ENCODE assay signal across 15 mouse cellular contexts in the genomic region with DNA sequence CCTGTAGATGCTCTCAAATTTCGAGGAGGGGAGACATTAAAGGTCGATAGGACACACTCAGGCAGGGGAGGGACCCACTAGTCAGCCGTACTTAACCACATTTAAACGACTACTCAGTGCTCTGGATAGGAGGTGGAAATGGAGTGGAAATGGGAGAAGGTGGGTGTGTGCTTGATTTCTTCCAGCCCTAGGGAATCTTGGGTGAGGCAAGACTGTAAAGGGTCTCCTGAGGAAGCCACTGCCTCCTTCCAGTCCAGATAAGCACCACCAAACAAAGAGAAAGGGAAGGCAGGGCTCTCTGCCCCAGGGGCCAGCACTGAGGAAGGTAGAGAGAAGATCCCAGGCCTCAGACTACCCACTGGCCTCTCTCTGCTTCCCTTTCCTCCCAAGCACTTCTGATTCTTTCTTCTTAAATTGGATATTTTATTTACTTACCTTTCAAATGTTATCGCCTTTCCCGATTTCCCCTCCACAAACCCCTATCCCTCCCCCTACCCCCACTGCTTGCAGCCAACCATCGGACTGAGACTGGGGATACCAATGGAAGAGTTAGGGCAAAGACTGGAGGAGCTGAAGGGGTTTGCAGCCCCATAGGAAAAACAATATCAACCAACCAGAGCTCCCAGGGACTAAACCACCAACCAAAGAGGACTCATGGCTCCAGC.
DNase-seq lines count a peak whose midpoint lies in the region; ATAC-seq lines count a peak whose summit lies in the region.
"Had no signal": no experiment of that assay in that cellular context is flagged by ENCODE, and none has a peak within 500 bp of the region (broad histone marks: within the 10 kb centered on the region; RNA-seq: fewer than 3 reads in every experiment).

No protein-coding gene starts in this region.

- no peak overlapping the region for H3K4me2 ChIP-seq in forebrain, embryonic 11.5 days (ENCODE audit: low read depth, low read length, severe bottlenecking)
- no peak overlapping the region for H3K4me2 ChIP-seq in forebrain, embryonic 15.5 days (replicated peaks)
- H3K4me2 ChIP-seq in kidney, embryonic 15.5 days: no peak overlapping the region
- no peak overlapping the region for H3K4me2 ChIP-seq in embryonic facial prominence, embryonic 12.5 days (replicated peaks)
- no peak overlapping the region for H3K4me2 ChIP-seq in stomach, embryonic 14.5 days (replicated peaks; ENCODE audit: low read depth, low read length)
- no peak overlapping the region for H3K4me2 ChIP-seq in midbrain, embryonic 11.5 days
- H3K4me2 ChIP-seq: liver, embryonic 15.5 days had no signal

- H3K27ac ChIP-seq in forebrain, embryonic 11.5 days (ENCODE audit: low read depth, low read length): no peak overlapping the region
- no peak overlapping the region for H3K27ac ChIP-seq in forebrain, embryonic 15.5 days (replicated peaks)
- peak overlapping the region; percentile 54 for H3K27ac ChIP-seq in kidney, embryonic 15.5 days
- 0 out of 2 replicates have a peak overlapping the region, but pooled peaks have one; percentile 14 for H3K27ac ChIP-seq in embryonic facial prominence, embryonic 12.5 days
- H3K27ac ChIP-seq in stomach, embryonic 14.5 days (ENCODE audit: low read length): peak overlapping the region; percentile 70
- H3K27ac ChIP-seq in midbrain, embryonic 11.5 days (ENCODE audit: low read depth, low read length): no peak overlapping the region; the same call in 1 of the 2 replicates
- H3K27ac ChIP-seq: liver, embryonic 15.5 days had no signal

- DNase-seq in forebrain, embryonic 11.5 days (ENCODE audit: low spot score): peak; percentile 43
- no peak for DNase-seq in kidney, postnatal 10 days
- DNase-seq in layer of hippocampus, adult 9-11 months: no peak
- no peak for DNase-seq in midbrain, embryonic 11.5 days (ENCODE audit: low spot score, missing footprints)
- DNase-seq: adrenal gland, adult 8-10 months; cerebellum, adult 8-10 months; right cerebral cortex, postnatal 14 days; thymus, postnatal 14 days had no signal

- peaks cover 9% of the 10 kb centered on the region for H3K4me1 ChIP-seq in forebrain, embryonic 11.5 days (replicated peaks; ENCODE audit: control insufficient read depth, insufficient read depth, low read length)
- peaks cover 24% of the 10 kb centered on the region for H3K4me1 ChIP-seq in forebrain, embryonic 15.5 days
- peaks cover 57% of the 10 kb centered on the region for H3K4me1 ChIP-seq in kidney, embryonic 15.5 days
- H3K4me1 ChIP-seq in embryonic facial prominence, embryonic 12.5 days: peaks cover 56% of the 10 kb centered on the region
- peaks cover 58% of the 10 kb centered on the region for H3K4me1 ChIP-seq in stomach, embryonic 14.5 days (ENCODE audit: control insufficient read depth, insufficient read depth, low read length)
- peaks cover 20% of the 10 kb centered on the region for H3K4me1 ChIP-seq in midbrain, embryonic 11.5 days (ENCODE audit: control insufficient read depth, insufficient read depth, low read length)

- H3K9me3 ChIP-seq in forebrain, embryonic 11.5 days (ENCODE audit: control insufficient read depth, low read length): no peaks in the 10 kb centered on the region
- H3K9me3 ChIP-seq in forebrain, embryonic 15.5 days: no peaks in the 10 kb centered on the region
- no peaks in the 10 kb centered on the region for H3K9me3 ChIP-seq in kidney, embryonic 15.5 days (replicated peaks)
- no peaks in the 10 kb centered on the region for H3K9me3 ChIP-seq in embryonic facial prominence, embryonic 12.5 days
- no peaks in the 10 kb centered on the region for H3K9me3 ChIP-seq in stomach, embryonic 14.5 days (ENCODE audit: control insufficient read depth, low read depth, low read length)
- H3K9me3 ChIP-seq in midbrain, embryonic 11.5 days (ENCODE audit: control insufficient read depth, low read length): no peaks in the 10 kb centered on the region
- H3K9me3 ChIP-seq: liver, embryonic 15.5 days had no signal

- no peaks in the 10 kb centered on the region for H3K27me3 ChIP-seq in forebrain, embryonic 11.5 days (ENCODE audit: control insufficient read depth, insufficient read depth, low read length)
- H3K27me3 ChIP-seq in forebrain, embryonic 15.5 days: no peaks in the 10 kb centered on the region
- H3K27me3 ChIP-seq in kidney, embryonic 15.5 days: no peaks in the 10 kb centered on the region
- no peaks in the 10 kb centered on the region for H3K27me3 ChIP-seq in embryonic facial prominence, embryonic 12.5 days
- no peaks in the 10 kb centered on the region for H3K27me3 ChIP-seq in stomach, embryonic 14.5 days (ENCODE audit: control insufficient read depth, insufficient read depth, low read length)
- no peaks in the 10 kb centered on the region for H3K27me3 ChIP-seq in midbrain, embryonic 11.5 days (ENCODE audit: control insufficient read depth, insufficient read depth, low read length)
- H3K27me3 ChIP-seq: liver, embryonic 15.5 days had no signal

- no peak for ATAC-seq in forebrain, embryonic 11.5 days (replicated peaks; ENCODE audit: low FRiP score)
- ATAC-seq in forebrain, embryonic 15.5 days (replicated peaks): no peak
- no peak for ATAC-seq in kidney, embryonic 15.5 days (replicated peaks; ENCODE audit: low FRiP score)
- no peak for ATAC-seq in embryonic facial prominence, embryonic 12.5 days (ENCODE audit: insufficient number of reproducible peaks, insufficient read depth, low FRiP score, low TSS enrichment)
- no peak for ATAC-seq in stomach, embryonic 14.5 days (ENCODE audit: insufficient number of reproducible peaks, insufficient read depth, low FRiP score, low read depth)
- ATAC-seq in midbrain, embryonic 11.5 days (ENCODE audit: low FRiP score): no peak
- ATAC-seq: hindbrain, postnatal 0 days had no signal

- H3K4me3 ChIP-seq in forebrain, embryonic 11.5 days (ENCODE audit: low read depth, low read length): no peak overlapping the region
- no peak overlapping the region for H3K4me3 ChIP-seq in forebrain, embryonic 15.5 days
- H3K4me3 ChIP-seq in kidney, embryonic 15.5 days (replicated peaks): no peak overlapping the region
- no peak overlapping the region for H3K4me3 ChIP-seq in embryonic facial prominence, embryonic 12.5 days
- H3K4me3 ChIP-seq in stomach, embryonic 14.5 days (ENCODE audit: low read depth, low read length): no peak overlapping the region
- no peak overlapping the region for H3K4me3 ChIP-seq in midbrain, embryonic 11.5 days (ENCODE audit: low read depth, low read length)
- H3K4me3 ChIP-seq: heart, adult 2 months; liver, embryonic 15.5 days had no signal

- no peak overlapping the region for H3K9ac ChIP-seq in forebrain, embryonic 11.5 days (ENCODE audit: low read length)
- no peak overlapping the region for H3K9ac ChIP-seq in forebrain, embryonic 15.5 days (replicated peaks)
- H3K9ac ChIP-seq in kidney, embryonic 15.5 days: no peak overlapping the region
- no peak overlapping the region for H3K9ac ChIP-seq in embryonic facial prominence, embryonic 12.5 days
- H3K9ac ChIP-seq in stomach, embryonic 14.5 days (replicated peaks; ENCODE audit: low read depth, low read length): no peak overlapping the region
- no peak overlapping the region for H3K9ac ChIP-seq in midbrain, embryonic 11.5 days (ENCODE audit: low read length)
- H3K9ac ChIP-seq: liver, embryonic 15.5 days had no signal

- H3K36me3 ChIP-seq in forebrain, embryonic 11.5 days (ENCODE audit: control insufficient read depth, insufficient read depth, low read length): no peaks in the 10 kb centered on the region
- no peaks in the 10 kb centered on the region for H3K36me3 ChIP-seq in forebrain, embryonic 15.5 days
- H3K36me3 ChIP-seq in kidney, embryonic 15.5 days: no peaks in the 10 kb centered on the region
- no peaks in the 10 kb centered on the region for H3K36me3 ChIP-seq in embryonic facial prominence, embryonic 12.5 days
- no peaks in the 10 kb centered on the region for H3K36me3 ChIP-seq in stomach, embryonic 14.5 days (ENCODE audit: control insufficient read depth, insufficient read depth, low read length)
- no peaks in the 10 kb centered on the region for H3K36me3 ChIP-seq in midbrain, embryonic 11.5 days (ENCODE audit: control insufficient read depth, insufficient read depth, low read length)
- H3K36me3 ChIP-seq: liver, embryonic 15.5 days had no signal

- WGBS in forebrain, embryonic 11.5 days: 86% methylated on average over 7 of the region's 7 CpGs
- WGBS in forebrain, embryonic 15.5 days: 86% methylated on average over 7 of the region's 7 CpGs
- 58% methylated on average over 7 of the region's 7 CpGs for WGBS in kidney, embryonic 15.5 days
- 66% methylated on average over 7 of the region's 7 CpGs for WGBS in embryonic facial prominence, embryonic 12.5 days
- WGBS in stomach, embryonic 14.5 days: 64% methylated on average over 7 of the region's 7 CpGs
- WGBS in midbrain, embryonic 11.5 days: 88% methylated on average over 7 of the region's 7 CpGs

Comparison
In these comparisons a context has a peak if more than half of its experiments do, and no peak if none do; other contexts are left out.
1. H3K27ac ChIP-seq: peak in kidney, embryonic 15.5 days (single experiment), embryonic facial prominence, embryonic 12.5 days (single experiment) and stomach, embryonic 14.5 days (single experiment); none in forebrain, embryonic 11.5 days (single experiment), forebrain, embryonic 15.5 days (single experiment) and midbrain, embryonic 11.5 days (single experiment).